Mouse (Mus musculus) thymus, adult 18-20 months (tissue): ENCODE results near the gene Hmga1.
A peak's percentile ranks its signal among the peaks of the same experiment; 100 is the strongest.

Source experiments
- DNase-seq, 2 experiments: peaks; one replicate each; pipeline ENCODE4 v3.0.0; 2022; ENCODE audit warnings: mixed read lengths in 2 of 2

Hmga1 gene

GRCm38 (mm10) chr17:27560926-27561480 is 4.7 kb downstream of the Hmga1 start:
- no peak for DNase-seq

- peak in 1 of 2 experiments; percentile 13 for DNase-seq
Observed at GRCm38 (mm10) chr17:27561809-27562526, 5.7 kb downstream of the Hmga1 start.

GRCm38 (mm10) chr17:27563771-27564244 is 7.5 kb downstream of the Hmga1 start:
- DNase-seq = no peak

- DNase-seq = peak in 1 of 2 experiments; percentile 38
Observed at GRCm38 (mm10) chr17:27564391-27565162, 8.3 kb downstream of the Hmga1 start.

- DNase-seq = peak; percentile 91 to 94
Observed at GRCm38 (mm10) chr17:27565163-27565941, 9.1 kb downstream of the Hmga1 start, which contains the start of gene AI413582. Gene AI413582, minus strand, starts transcription at chr17:27565756.

- no peak for DNase-seq
Observed at GRCm38 (mm10) chr17:27565942-27566267, 9.6 kb downstream of the Hmga1 start.

- no peak for DNase-seq
Observed at GRCm38 (mm10) chr17:27568228-27568627, 11.9 kb downstream of the Hmga1 start.

- DNase-seq = no peak
Observed at GRCm38 (mm10) chr17:27571315-27571714, 15.0 kb downstream of the Hmga1 start.

GRCm38 (mm10) chr17:27573772-27574320 is 17.5 kb downstream of the Hmga1 start:
- DNase-seq = no peak

- no peak for DNase-seq
Observed at GRCm38 (mm10) chr17:27574470-27575115, 18.3 kb downstream of the Hmga1 start.

GRCm38 (mm10) chr17:27575116-27575776 is 18.9 kb downstream of the Hmga1 start:
- no peak for DNase-seq

GRCm38 (mm10) chr17:27576056-27576455 is 19.8 kb downstream of the Hmga1 start:
- DNase-seq = no peak

GRCm38 (mm10) chr17:27577468-27577867 is 21.2 kb downstream of the Hmga1 start:
- no peak for DNase-seq

- DNase-seq = no peak
Observed at GRCm38 (mm10) chr17:27578487-27578886, 22.2 kb downstream of the Hmga1 start.

- no peak for DNase-seq
Observed at GRCm38 (mm10) chr17:27579816-27580215, 23.5 kb downstream of the Hmga1 start.

- DNase-seq = no peak
Observed at GRCm38 (mm10) chr17:27580392-27581068, 24.2 kb downstream of the Hmga1 start.

GRCm38 (mm10) chr17:27583185-27583894 is 27.0 kb downstream of the Hmga1 start:
- DNase-seq = no peak

- no peak for DNase-seq
Observed at GRCm38 (mm10) chr17:27586661-27587060, 30.4 kb downstream of the Hmga1 start.

GRCm38 (mm10) chr17:27587252-27587651 is 31.0 kb downstream of the Hmga1 start:
- no peak for DNase-seq

GRCm38 (mm10) chr17:27588231-27588630 is 31.9 kb downstream of the Hmga1 start:
- no peak for DNase-seq
